8 mouse cellular contexts compared by ENCODE assay signal in genomic region chr1:131797202-131797909, GRCm38 (mm10). TPM values are rescaled to one million over a fixed set of nuclear protein-coding genes. Genes with fewer than 3 reads are reported as not detected.
DNase-seq lines count a peak whose midpoint lies in the region; ATAC-seq and TF ChIP-seq lines count a peak whose summit lies in the region.

Pm20d1 (plus strand) TSS chr1:131797381.

- TF ChIP-seq EP300 in ES-Bruce4 (IDR thresholded peaks at IDR 0.05; ENCODE audit: insufficient read depth, low read depth, low read length): no peak

- H3K27me3 ChIP-seq in ES-Bruce4 (ENCODE audit: control insufficient read depth, insufficient read depth, low read length, poor library complexity, severe bottlenecking): no peaks in the 10 kb centered on the region
- H3K27me3 ChIP-seq in forebrain, embryonic 15.5 days: no peaks in the 10 kb centered on the region

- peak within 1 kb of the TSS; percentile 22 for H3K4me2 ChIP-seq in forebrain, embryonic 15.5 days (replicated peaks)

- peak; percentile 55 for TF ChIP-seq POLR2A in ES-Bruce4 (IDR thresholded peaks at IDR 0.05; ENCODE audit: insufficient read depth, low read length)

- no peak for ATAC-seq in forebrain, embryonic 15.5 days (replicated peaks)

- H3K4me1 ChIP-seq in ES-Bruce4 (ENCODE audit: control insufficient read depth, insufficient read depth, low read length): no peaks in the 10 kb centered on the region
- peaks cover 7% of the 10 kb centered on the region; the same call in 1 of the 2 replicates for H3K4me1 ChIP-seq in forebrain, embryonic 15.5 days

- no peak for TF ChIP-seq CTCF in ES-Bruce4 (IDR thresholded peaks at IDR 0.05; ENCODE audit: low read depth, low read length)

- DNase-seq in adrenal gland, postnatal 36 days: peak; percentile 77 to 78
- DNase-seq in heart, postnatal 4 days: peak; percentile 63
- peak; percentile 76 to 84 for DNase-seq in kidney, postnatal 4 days
- DNase-seq in lung, postnatal 25 days (ENCODE audit: low spot score): peak; percentile 62
- DNase-seq in retina, postnatal 1 day: peak; percentile 55
- DNase-seq in c-Kit-positive CD71-positive TER-119-positive erythroid progenitor cells, embryonic 14.5 days (ENCODE audit: low spot score): no peak

- peak within 1 kb of the TSS; percentile 52 for H3K4me3 ChIP-seq in ES-Bruce4 (ENCODE audit: low read depth, low read length)
- H3K4me3 ChIP-seq in forebrain, embryonic 15.5 days: 0 out of 2 replicates have a peak within 1 kb of the TSS, but pooled peaks have one; percentile 6

- peak within 1 kb of the TSS; percentile 46 for H3K9ac ChIP-seq in ES-Bruce4 (ENCODE audit: low read depth, poor library complexity, severe bottlenecking)
- 0 out of 2 replicates have a peak within 1 kb of the TSS, but pooled peaks have one; percentile 2 for H3K9ac ChIP-seq in forebrain, embryonic 15.5 days (replicated peaks)

- WGBS in forebrain, embryonic 15.5 days: 7% methylated on average over 26 of the region's 26 CpGs

- H3K27ac ChIP-seq in ES-Bruce4 (ENCODE audit: insufficient read depth, low read length): peak within 1 kb of the TSS; percentile 24; the same call in 1 of the 2 replicates
- no peak within 1 kb of the TSS for H3K27ac ChIP-seq in forebrain, embryonic 15.5 days (replicated peaks)

- H3K36me3 ChIP-seq in ES-Bruce4 (ENCODE audit: control insufficient read depth, insufficient read depth, low read length, poor library complexity, severe bottlenecking): no peaks in the 10 kb centered on the region
- no peaks in the 10 kb centered on the region for H3K36me3 ChIP-seq in forebrain, embryonic 15.5 days

- no peaks in the 10 kb centered on the region for H3K9me3 ChIP-seq in ES-Bruce4 (replicated peaks; ENCODE audit: control insufficient read depth, insufficient read depth, low read length, poor library complexity, severe bottlenecking)
- no peaks in the 10 kb centered on the region for H3K9me3 ChIP-seq in forebrain, embryonic 15.5 days

RNA-seq across cellular contexts. Expression of gene Pm20d1, which starts in this region (rescaled TPM):
- 6.8 and 9.0 TPM in 2 replicates for polyA plus RNA-seq in ES-Bruce4 (2011; ENCODE audit: insufficient read depth, insufficient read length, low read depth, missing spikeins)
- total RNA-seq in adrenal gland, postnatal 36 days (2021): 10 to 100 TPM in 1 of 2 experiments, 1 to 10 TPM in 1; 6.7 to 15.6 TPM
- polyA plus RNA-seq in forebrain, embryonic 15.5 days (2015; fragmentation: Nextera tagmentation; extraction: Ambion mirVana): 0.19 and 0.69 TPM in 2 replicates
- 1 to 10 TPM; 2.2 to 3.4 TPM for total RNA-seq in heart, postnatal 4 days (2021)
